Comparison of ENCODE assay signal across 8 mouse cellular contexts in genomic region chr12:25209333-25209728, GRCm38 (mm10).
DNase-seq lines count a peak whose midpoint lies in the region; ATAC-seq lines count a peak whose summit lies in the region.

No protein-coding gene starts in this region.

- H3K27ac ChIP-seq in kidney, embryonic 14.5 days (ENCODE audit: low read depth, low read length) = no peak overlapping the region
- no peak overlapping the region for H3K27ac ChIP-seq in embryonic facial prominence, embryonic 14.5 days (replicated peaks; ENCODE audit: low read depth, low read length)

- H3K36me3 ChIP-seq in kidney, embryonic 14.5 days (ENCODE audit: control insufficient read depth, insufficient read depth, low read length) = no peaks in the 10 kb centered on the region
- no peaks in the 10 kb centered on the region for H3K36me3 ChIP-seq in embryonic facial prominence, embryonic 14.5 days (ENCODE audit: control insufficient read depth, insufficient read depth, low read length)

- no peaks in the 10 kb centered on the region for H3K27me3 ChIP-seq in kidney, embryonic 14.5 days (ENCODE audit: control insufficient read depth, insufficient read depth, low read length)
- no peaks in the 10 kb centered on the region for H3K27me3 ChIP-seq in embryonic facial prominence, embryonic 14.5 days (replicated peaks; ENCODE audit: control insufficient read depth, insufficient read depth, low read length)

- no peak overlapping the region for H3K9ac ChIP-seq in kidney, embryonic 14.5 days (ENCODE audit: low read depth, low read length)
- no peak overlapping the region for H3K9ac ChIP-seq in embryonic facial prominence, embryonic 14.5 days (ENCODE audit: low read depth, low read length)

- DNase-seq in kidney, adult 11 months = peak; percentile 88
- peak; percentile 39 for DNase-seq in embryonic facial prominence, embryonic 14.5 days (ENCODE audit: low spot score)
- peak; percentile 72 for DNase-seq in kidney, postnatal 10 days
- DNase-seq in lung, postnatal 4 days = peak; percentile 78 to 92
- DNase-seq in B cell, adult 2 months = no peak
- no peak for DNase-seq in spleen, adult 12 weeks (ENCODE audit: low spot score)

- H3K4me2 ChIP-seq in kidney, embryonic 14.5 days (replicated peaks; ENCODE audit: low read depth, low read length) = no peak overlapping the region
- no peak overlapping the region for H3K4me2 ChIP-seq in embryonic facial prominence, embryonic 14.5 days (ENCODE audit: low read depth, low read length)

- no peak for ATAC-seq in kidney, embryonic 14.5 days (ENCODE audit: low FRiP score, low TSS enrichment)
- ATAC-seq in embryonic facial prominence, embryonic 14.5 days (ENCODE audit: low read depth) = peak; percentile 88
- ATAC-seq in megakaryocyte progenitor cell, adult 5-6 weeks (replicated peaks; ENCODE audit: poor library complexity) = no peak

- no peaks in the 10 kb centered on the region for H3K9me3 ChIP-seq in kidney, embryonic 14.5 days (ENCODE audit: control insufficient read depth, low read length)
- H3K9me3 ChIP-seq in embryonic facial prominence, embryonic 14.5 days (ENCODE audit: control insufficient read depth, low read length) = no peaks in the 10 kb centered on the region

- H3K4me3 ChIP-seq in kidney, embryonic 14.5 days (ENCODE audit: low read length) = no peak overlapping the region
- H3K4me3 ChIP-seq in embryonic facial prominence, embryonic 14.5 days (ENCODE audit: low read depth, low read length) = no peak overlapping the region

- no peaks in the 10 kb centered on the region for H3K4me1 ChIP-seq in kidney, embryonic 14.5 days (ENCODE audit: control insufficient read depth, insufficient read depth, low read length)
- 0 out of 2 replicates have a peak, but pooled peaks cover 4% of the 10 kb centered on the region for H3K4me1 ChIP-seq in embryonic facial prominence, embryonic 14.5 days (ENCODE audit: control insufficient read depth, insufficient read depth, low read length)

- 37% methylated on average over 4 of the region's 4 CpGs for WGBS in kidney, embryonic 14.5 days
- WGBS in embryonic facial prominence, embryonic 14.5 days = 38% methylated on average over 4 of the region's 4 CpGs

Comparison
In these comparisons a context has a peak if more than half of its experiments do, and no peak if none do; other contexts are left out.
1. DNase-seq: peak in kidney, adult 11 months (single experiment), embryonic facial prominence, embryonic 14.5 days (single experiment), kidney, postnatal 10 days (single experiment) and lung, postnatal 4 days (2 of 2); none in B cell, adult 2 months (0 of 2) and spleen, adult 12 weeks (single experiment).